Comparison of ENCODE assay signal across 9 mouse cellular contexts in genomic region chr15:77836692-77837443, GRCm38 (mm10). TPM values are rescaled to one million over a fixed set of nuclear protein-coding genes. Genes with fewer than 3 reads are reported as not detected.
DNase-seq lines count a peak whose midpoint lies in the region; ATAC-seq and TF ChIP-seq lines count a peak whose summit lies in the region.
"Had no signal": no experiment of that assay in that cellular context is flagged by ENCODE, and none has a peak within 500 bp of the region (broad histone marks: within the 10 kb centered on the region; RNA-seq: fewer than 3 reads in every experiment).

No protein-coding gene starts in this region.

- in situ Hi-C loops in ES-E14 (cut with MboI; ENCODE audit: low sequenced_read_pairs in 2 of 2, unreplicated experiment in 2 of 2): no loop called here

- H3K4me1 ChIP-seq in hindbrain, embryonic 13.5 days (replicated peaks): peaks cover 54% of the 10 kb centered on the region
- H3K4me1 ChIP-seq in hindbrain, embryonic 16.5 days (ENCODE audit: control insufficient read depth, insufficient read depth, low read depth, low read length): peaks cover 21% of the 10 kb centered on the region
- peaks cover 19 to 35% of the 10 kb centered on the region in 2 experiments for H3K4me1 ChIP-seq in ES-E14 (ENCODE audit: control insufficient read depth in 2 of 2, insufficient read depth in 2 of 2, low read length in 2 of 2, poor library complexity in 1 of 2)

- H3K9me3 ChIP-seq in hindbrain, embryonic 13.5 days: no peaks in the 10 kb centered on the region
- no peaks in the 10 kb centered on the region; the same call in 1 of the 2 replicates for H3K9me3 ChIP-seq in hindbrain, embryonic 16.5 days (ENCODE audit: control insufficient read depth, low read length)
- no peaks in the 10 kb centered on the region for H3K9me3 ChIP-seq in ES-E14 (ENCODE audit: control insufficient read depth, insufficient read depth, low read depth, low read length)

- 0 out of 2 replicates have a peak, but pooled peaks cover 4% of the 10 kb centered on the region for H3K36me3 ChIP-seq in hindbrain, embryonic 13.5 days
- 0 out of 2 replicates have a peak, but pooled peaks cover 3% of the 10 kb centered on the region for H3K36me3 ChIP-seq in hindbrain, embryonic 16.5 days (ENCODE audit: control insufficient read depth, insufficient read depth, low read length)
- H3K36me3 ChIP-seq in ES-E14 (ENCODE audit: control insufficient read depth, insufficient read depth, low read length, poor library complexity, severe bottlenecking): peaks cover 10% of the 10 kb centered on the region

- H3K27me3 ChIP-seq in hindbrain, embryonic 13.5 days: no peaks in the 10 kb centered on the region
- H3K27me3 ChIP-seq in hindbrain, embryonic 16.5 days (replicated peaks; ENCODE audit: control insufficient read depth, insufficient read depth, low read length): no peaks in the 10 kb centered on the region

- H3K4me2 ChIP-seq in hindbrain, embryonic 13.5 days: no peak overlapping the region
- no peak overlapping the region for H3K4me2 ChIP-seq in hindbrain, embryonic 16.5 days (ENCODE audit: low read length)

- 69% methylated on average over 6 of the region's 6 CpGs for WGBS in hindbrain, embryonic 13.5 days
- 66% methylated on average over 6 of the region's 6 CpGs for WGBS in hindbrain, embryonic 16.5 days

- no peak for ATAC-seq in hindbrain, embryonic 13.5 days (ENCODE audit: low FRiP score)
- no peak for ATAC-seq in hindbrain, embryonic 16.5 days

- no peak overlapping the region for H3K4me3 ChIP-seq in hindbrain, embryonic 13.5 days
- H3K4me3 ChIP-seq in hindbrain, embryonic 16.5 days (ENCODE audit: low read length): no peak overlapping the region
- no peak overlapping the region for H3K4me3 ChIP-seq in ES-E14 (ENCODE audit: insufficient read depth in 1 of 2, low read depth in 1 of 2, low read length in 2 of 2, poor library complexity in 1 of 2, severe bottlenecking in 1 of 2)

- 0 out of 2 replicates have a peak overlapping the region, but pooled peaks have one; percentile 39 for H3K9ac ChIP-seq in hindbrain, embryonic 13.5 days
- H3K9ac ChIP-seq in hindbrain, embryonic 16.5 days (ENCODE audit: low read depth, low read length): no peak overlapping the region
- no peak overlapping the region for H3K9ac ChIP-seq in ES-E14 (ENCODE audit: insufficient read depth, low read depth, low read length, poor library complexity, severe bottlenecking)

- H3K27ac ChIP-seq in hindbrain, embryonic 13.5 days: no peak overlapping the region; the same call in 1 of the 2 replicates
- H3K27ac ChIP-seq in hindbrain, embryonic 16.5 days (ENCODE audit: low read depth, low read length): no peak overlapping the region
- H3K27ac ChIP-seq in ES-E14 (ENCODE audit: insufficient read depth, low read depth, low read length, poor library complexity, severe bottlenecking): no peak overlapping the region

- DNase-seq in 3T3-L1 (ENCODE audit: low read depth, low spot score) (peak; percentile 42), ES-E14 (ENCODE audit: low read depth, low spot score) (no peak)
- DNase-seq in kidney, postnatal 10 days: peak; percentile 63
- DNase-seq in right cerebral cortex, adult 18-20 months: no peak
- no peak for DNase-seq in testis, postnatal 14 days (ENCODE audit: low spot score)
- no peak for DNase-seq in thymus, postnatal 25 days
- DNase-seq: layer of hippocampus, postnatal 36 days had no signal

TF ChIP-seq in ES-E14, 5 proteins besides CTCF, POLR2A, EP300 and RAD21:
- TF ChIP-seq CHD2 (IDR thresholded peaks at IDR 0.05; ENCODE audit: low read depth, low read length) (no peak), HCFC1 (IDR thresholded peaks at IDR 0.05; ENCODE audit: borderline replicate concordance, insufficient read depth, low read length) (no peak), ZNF384 (IDR thresholded peaks at IDR 0.05; ENCODE audit: low read depth, low read length) (0 out of 2 replicates have a peak, but pooled peaks have one; percentile 8), ZC3H11A (IDR thresholded peaks at IDR 0.05; ENCODE audit: borderline replicate concordance, low read depth, low read length) (no peak)

RNA-seq across cellular contexts. Expression of gene Myh9, which starts 5.1 kb away (rescaled TPM):
- 14.5 and 14.9 TPM in 2 replicates for polyA plus RNA-seq in hindbrain, embryonic 13.5 days (2015; fragmentation: Nextera tagmentation; extraction: Ambion mirVana)
- 8.4 and 11.8 TPM in 2 replicates for polyA plus RNA-seq in hindbrain, embryonic 16.5 days (2015; fragmentation: Nextera tagmentation; extraction: Ambion mirVana)
- total RNA-seq in ES-E14 (2012; rRNA removed): 146 and 152 TPM in 2 replicates

Comparison
In these comparisons a context has a peak if more than half of its experiments do, and no peak if none do; other contexts are left out.
1. DNase-seq: peak in 3T3-L1 (single experiment) and kidney, postnatal 10 days (single experiment); none in ES-E14 (single experiment), right cerebral cortex, adult 18-20 months (single experiment), testis, postnatal 14 days (single experiment) and thymus, postnatal 25 days (single experiment).